Mouse (Mus musculus) erythroblast, adult 5-6 weeks (primary cell): Measurements from ENCODE around the gene Gm13272. TPM values are rescaled to one million over a fixed set of nuclear protein-coding genes. Genes with fewer than 3 reads are reported as not detected.
A peak's percentile ranks its signal among the peaks of the same experiment; 100 is the strongest.
"Not testable (repeated sequence)": the region's sequence is repeated elsewhere in the genome, so short reads cannot be mapped to it uniquely, and the experiment has no call there.

ENCODE experiments used
- ATAC-seq: replicated peaks from 2 replicates; pipeline ENCODE4 v1.8.0; 2016; ENCODE audit warnings: moderate number of reproducible peaks, mild to moderate bottlenecking, moderate TSS enrichment, inconsistent platforms; ENCODE audit not compliant: poor library complexity, low FRiP score, severe bottlenecking
- total RNA-seq, 2 experiments: library from RNA; stranded (forward) in 1 of 2; stranded (reverse) in 1 of 2; fragments of 150-400 nt in 1 of 2; fragments of 200-764, 138-1000 nt in 1 of 2; gene quantifications; 2 replicates each; pipeline versions ENCODE4 v1.2.3 to v1.2.4; 2015 to 2017; ENCODE audit warnings: low replicate concordance in 2 of 2

Gm13272 gene
- total RNA-seq (2015; ENCODE audit: low replicate concordance) (not detected in 2 replicates), total RNA-seq (2017; ENCODE audit: low replicate concordance) (not detected in 2 replicates)

DNA sequence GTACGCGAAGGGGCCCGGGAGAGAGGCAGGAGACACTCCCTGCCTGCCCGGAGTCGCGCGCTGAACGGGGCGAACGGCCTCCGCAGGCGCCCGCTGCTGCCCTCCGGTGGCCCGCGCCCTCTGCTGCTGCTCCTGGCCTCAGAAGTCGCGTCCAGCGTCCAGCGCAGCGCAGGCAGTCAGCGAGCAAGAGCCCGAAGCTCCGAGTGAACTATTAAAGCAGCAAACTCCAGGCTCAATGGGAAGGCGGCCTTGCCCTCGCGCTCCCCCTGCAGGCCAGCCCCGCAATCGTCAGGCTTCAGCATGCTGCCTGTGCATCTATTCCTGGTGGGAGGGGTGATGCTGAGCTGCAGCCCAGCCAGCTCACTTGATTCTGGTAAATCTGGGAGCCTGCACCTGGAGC, at the start of gene Gm13272:
Gene Gm13272, plus strand, starts transcription at position 301 of the 400 bp plus-strand sequence.
- ATAC-seq, result not testable (repeated sequence)

DNA sequence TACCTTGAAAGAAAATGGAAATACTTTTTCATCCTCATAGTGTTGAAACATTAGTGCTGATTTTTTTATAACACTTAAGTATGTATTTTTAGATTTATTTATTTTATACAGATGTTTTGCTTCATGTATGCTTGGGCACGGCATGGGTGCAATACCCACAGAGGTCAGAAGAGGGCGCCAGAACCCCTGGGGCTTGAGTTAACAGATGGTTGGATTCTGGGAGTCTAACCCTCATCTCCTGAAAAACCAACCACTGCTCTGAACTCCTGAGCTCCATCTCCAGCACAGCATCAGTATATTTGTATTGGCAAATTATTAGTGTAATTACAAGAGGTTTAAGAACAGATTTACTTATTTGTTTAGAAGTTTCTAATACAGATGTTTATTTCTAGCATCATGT, 41.2 kb upstream of the Gm13272 start:
- ATAC-seq, result peak; percentile 81

DNA sequence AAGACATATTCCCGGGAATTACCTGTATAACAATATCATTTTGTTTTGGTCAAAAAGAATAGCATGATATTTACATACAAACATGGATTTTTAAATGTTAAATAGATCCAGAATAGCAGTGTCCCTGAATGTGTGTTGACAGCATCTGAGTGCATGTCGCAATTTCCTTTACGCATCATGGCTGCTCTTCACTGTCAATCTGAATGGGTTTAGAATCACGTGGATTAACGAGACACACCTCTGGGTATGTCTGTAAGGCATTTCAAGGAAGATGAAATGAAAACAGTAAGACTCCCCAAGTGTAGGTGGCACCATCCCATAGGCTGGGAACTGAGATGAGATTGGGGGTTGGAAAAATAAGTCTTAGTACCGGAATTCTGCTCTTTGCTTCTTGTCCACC, 40.6 kb upstream of the Gm13272 start:
- no peak for ATAC-seq

DNA sequence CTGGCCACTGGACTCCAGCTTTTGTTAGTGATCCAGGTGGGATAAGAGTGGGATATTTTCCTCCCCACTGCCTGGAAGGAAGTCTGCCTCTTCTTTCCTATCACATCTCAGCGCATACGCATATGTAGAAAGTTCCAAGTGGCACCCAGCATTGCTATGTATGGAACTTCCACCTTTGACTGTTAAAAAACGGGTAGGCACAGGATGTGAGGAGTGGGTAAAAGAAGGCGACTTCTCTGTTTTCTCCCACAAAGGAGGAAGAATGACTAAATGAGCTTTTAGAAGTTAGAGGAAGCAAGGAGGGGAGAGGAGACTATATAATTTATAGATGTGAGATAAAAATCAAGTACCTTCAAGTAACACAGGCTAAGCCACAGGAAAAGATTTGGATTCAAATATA, 38.2 kb upstream of the Gm13272 start:
- ATAC-seq, result no peak

DNA sequence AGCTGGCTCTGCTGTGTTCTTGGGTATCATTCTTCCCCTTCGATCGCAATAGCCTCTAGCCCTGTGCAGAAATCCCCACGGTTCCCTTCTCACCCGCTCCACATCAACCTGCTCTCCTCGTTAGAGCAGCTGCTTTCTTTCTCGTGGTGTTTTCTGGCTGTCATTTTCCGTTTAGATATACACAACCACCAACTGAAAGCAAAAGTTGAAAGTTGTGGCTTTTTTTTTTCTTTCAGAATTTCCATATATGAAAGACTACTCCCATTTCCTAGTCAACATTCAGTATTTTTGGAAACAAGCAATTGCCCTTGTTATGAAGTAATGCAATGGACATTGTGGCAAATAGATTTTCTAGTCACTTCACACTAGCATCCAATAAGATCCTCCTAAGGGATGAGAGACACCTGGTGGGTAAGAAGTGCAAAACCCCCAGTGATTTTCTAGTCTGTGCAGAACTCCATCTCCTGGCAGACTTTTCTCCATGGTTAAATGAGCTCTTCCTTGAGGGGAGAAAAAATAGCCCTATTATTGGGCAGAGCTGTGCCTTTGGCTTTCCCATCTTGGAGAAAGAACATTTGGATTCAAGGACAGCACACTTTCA, 36.8 kb upstream of the Gm13272 start:
- no peak for ATAC-seq

DNA sequence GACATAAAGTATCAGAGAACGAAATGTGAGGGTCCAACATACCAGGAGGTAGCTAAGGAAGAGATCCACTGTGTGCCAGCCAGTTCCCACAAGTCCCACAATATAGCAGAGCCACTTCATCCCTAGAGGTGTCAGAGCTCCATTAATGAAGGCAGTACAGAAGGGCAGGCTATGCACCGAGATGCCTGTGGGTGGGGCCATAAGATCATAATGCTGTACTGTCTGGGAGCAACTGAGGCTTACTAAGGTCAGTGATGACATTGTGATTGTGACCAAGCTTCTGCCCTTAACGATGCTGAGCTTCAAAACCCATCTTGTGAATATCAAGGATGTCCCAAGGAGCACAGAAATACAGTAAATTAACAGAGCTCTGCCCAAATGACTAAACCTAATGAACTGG, 35.4 kb upstream of the Gm13272 start:
- ATAC-seq, result no peak

DNA sequence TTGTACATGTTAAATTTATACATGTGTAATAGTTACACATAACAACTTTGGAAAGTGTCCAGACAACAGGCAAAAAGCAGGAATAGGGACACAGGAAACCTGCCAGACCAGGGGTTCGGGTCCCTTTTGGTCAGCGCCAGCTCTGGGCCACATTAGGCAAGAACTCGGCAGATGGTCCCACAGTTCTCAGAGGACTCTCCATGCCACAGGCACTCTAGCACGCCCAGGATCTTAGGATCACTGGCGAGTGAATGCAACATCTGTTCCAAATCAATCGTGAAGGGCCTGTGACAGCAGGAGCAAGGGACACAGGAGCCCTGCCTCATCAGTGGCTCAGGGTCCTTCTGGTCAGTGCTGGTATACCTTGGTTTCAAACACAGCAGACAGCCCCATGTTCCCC, 29.7 kb upstream of the Gm13272 start:
- no peak for ATAC-seq

DNA sequence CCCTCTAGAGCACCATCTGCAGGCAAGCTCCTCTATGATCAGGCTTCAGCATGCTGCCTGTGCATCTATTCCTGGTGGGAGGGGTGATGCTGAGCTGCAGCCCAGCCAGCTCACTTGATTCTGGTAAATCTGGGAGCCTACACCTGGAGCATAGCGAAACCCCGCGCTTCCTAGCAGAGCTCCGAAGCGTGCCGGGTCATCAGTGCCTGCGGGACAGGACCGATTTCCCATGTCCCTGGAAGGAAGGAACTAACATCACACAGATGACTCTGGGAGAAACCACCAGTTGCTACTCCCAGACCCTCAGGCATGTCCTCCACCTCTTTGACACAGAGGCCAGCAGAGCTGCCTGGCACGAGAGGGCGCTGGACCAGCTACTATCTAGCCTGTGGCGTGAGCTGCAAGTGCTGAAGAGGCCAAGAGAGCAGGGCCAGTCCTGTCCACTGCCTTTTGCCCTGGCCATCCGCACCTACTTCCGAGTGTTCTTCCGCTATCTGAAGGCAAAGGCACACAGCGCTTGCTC, 24.8 kb upstream of the Gm13272 start, which contains the start of gene Gm13271:
Gene Gm13271, plus strand, starts transcription at position 51 of the 523 bp plus-strand sequence.
- ATAC-seq, result not testable (repeated sequence)

DNA sequence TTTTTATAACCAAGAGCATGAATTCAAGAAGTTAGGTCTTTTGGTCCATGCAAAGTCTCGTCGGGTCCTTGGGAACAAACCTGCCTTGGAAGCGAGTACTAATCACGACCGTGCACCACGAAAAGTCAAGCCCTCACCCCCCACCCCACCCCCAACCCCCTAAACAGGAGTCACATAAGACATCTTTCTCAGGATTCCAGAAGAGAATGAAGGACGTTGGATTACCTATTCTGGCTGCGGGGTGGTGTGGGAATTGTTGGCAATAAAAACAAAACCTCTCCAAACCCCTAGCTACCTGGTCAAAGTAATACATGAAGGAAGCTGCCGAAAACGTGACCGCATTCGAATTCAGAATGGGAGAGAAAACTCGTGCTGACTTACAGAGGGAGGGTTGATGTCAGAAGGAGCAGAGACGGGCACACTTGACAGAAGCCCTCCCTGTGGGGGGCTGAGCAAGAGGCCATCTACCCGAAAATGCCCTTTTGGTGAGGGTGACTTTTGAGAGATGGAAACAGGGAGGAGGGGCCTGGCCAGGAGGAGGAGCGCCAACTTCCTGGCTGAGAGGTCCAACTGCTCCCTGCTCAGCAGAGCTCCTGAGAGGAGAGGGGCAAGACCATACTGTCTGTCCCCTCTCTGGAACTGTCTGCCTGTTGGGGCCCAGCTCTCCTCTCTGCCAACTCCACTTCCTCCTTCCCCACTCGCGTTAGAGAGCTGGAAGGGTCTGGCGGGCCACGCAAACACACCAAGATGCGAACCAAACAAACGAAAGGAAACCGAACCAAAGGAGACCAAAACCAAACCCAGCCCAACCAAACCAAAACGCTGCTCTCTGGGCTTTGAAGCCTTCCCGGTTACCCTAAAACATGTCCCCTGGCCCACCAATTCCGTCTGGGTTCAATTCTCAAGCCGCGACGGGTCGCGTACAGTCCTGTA, 22.8 kb upstream of the Gm13272 start:
- ATAC-seq, result not testable (repeated sequence)

DNA sequence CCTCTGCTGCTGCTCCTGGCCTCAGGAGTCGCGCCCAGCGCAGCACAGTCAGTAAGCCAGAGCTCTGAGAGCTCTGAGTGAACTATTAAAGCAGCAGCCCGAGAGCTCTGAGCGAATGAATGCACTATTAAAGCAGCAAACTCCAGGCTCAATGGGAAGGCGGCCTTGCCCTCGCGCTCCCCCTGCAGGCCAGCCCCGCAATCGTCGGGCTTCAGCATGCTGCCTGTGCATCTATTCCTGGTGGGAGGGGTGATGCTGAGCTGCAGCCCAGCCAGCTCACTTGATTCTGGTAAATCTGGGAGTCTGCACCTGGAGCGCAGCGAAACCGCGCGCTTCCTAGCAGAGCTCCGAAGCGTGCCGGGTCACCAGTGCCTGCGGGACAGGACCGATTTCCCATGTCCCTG, 22.0 kb upstream of the Gm13272 start:
- ATAC-seq, result peak; percentile 97

DNA sequence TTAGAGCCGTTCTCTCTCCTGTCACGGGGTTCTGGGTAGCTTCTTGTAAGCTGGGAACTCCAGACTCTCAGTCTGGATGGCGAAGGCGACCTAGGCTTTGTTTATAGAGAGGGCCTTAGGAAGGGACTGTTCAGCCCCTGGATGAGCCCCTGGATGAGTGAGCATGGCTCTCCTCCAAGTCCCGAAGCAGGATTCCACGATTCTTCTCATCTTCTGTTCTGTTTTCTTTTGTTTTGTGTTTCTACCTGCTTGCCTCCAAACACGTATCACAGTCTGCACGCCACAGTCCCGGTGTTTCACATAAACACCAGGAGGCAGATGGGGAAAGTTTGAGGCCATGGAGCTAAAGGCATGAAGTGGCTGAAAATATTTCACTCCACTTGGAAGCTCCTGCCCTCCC, 20.9 kb upstream of the Gm13272 start:
- ATAC-seq, result not testable (repeated sequence)

DNA sequence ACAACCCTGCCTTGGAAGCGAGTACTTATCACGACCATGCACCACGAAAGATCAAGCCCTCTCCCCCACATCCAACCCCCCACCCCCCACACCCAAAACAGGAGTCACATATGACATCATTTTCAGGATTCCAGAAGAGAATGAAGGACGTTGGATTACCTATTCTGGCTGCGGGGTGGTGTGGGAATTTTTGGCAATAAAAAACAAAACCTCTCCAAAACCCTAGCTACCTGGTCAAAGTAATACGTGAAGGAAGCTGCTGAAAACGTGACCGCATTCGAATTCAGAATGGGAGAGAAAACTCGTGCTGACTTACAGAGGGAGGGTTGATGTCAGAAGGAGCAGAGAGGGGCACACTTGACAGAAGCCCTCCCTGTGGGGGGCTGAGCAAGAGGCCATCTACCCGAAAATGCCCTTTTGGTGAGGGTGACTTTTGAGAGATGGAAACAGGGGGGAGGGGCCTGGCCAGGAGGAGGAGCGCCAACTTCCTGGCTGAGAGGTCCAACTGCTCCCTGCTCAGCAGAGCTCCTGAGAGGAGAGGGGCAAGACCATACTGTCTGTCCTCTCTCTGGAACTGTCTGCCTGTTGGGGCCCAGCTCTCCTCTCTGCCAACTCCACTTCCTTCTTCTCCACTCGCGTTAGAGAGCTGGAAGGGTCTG, 19.9 kb upstream of the Gm13272 start, which contains the start of gene Gm13283:
Gene Gm13283, plus strand, starts transcription at position 510 of the 659 bp plus-strand sequence.
- ATAC-seq, result not testable (repeated sequence)

DNA sequence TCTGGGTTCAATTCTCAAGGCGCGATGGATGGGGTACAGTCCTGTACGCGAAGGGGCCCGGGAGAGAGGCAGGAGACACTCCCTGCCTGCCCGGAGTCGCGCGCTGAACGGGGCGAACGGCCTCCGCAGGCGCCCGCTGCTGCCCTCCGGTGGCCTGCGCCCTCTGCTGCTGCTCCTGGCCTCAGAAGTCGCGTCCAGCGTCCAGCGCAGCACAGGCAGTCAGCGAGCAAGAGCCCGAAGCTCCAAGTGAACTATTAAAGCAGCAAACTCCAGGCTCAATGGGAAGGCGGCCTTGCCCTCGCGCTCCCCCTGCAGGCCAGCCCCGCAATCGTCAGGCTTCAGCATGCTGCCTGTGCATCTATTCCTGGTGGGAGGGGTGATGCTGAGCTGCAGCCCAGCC, 19.2 kb upstream of the Gm13272 start:
- not testable (repeated sequence) for ATAC-seq

DNA sequence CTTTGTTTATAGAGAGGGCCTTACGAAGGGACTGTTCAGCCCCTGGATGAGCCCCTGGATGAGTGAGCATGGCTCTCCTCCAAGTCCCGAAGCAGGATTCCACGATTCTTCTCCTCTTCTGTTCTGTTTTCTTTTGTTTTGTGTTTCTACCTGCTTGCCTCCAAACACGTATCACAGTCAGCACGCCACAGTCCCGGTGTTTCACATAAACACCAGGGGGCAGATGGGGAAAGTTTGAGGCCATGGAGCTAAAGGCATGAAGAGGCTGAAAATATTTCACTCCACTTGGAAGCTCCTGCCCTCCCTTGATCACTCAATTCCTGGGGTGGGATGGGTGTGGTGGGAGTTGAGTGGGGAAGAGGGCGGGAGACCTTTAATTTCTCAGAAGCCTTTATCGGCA, 17.9 kb upstream of the Gm13272 start:
- ATAC-seq, result not testable (repeated sequence)

DNA sequence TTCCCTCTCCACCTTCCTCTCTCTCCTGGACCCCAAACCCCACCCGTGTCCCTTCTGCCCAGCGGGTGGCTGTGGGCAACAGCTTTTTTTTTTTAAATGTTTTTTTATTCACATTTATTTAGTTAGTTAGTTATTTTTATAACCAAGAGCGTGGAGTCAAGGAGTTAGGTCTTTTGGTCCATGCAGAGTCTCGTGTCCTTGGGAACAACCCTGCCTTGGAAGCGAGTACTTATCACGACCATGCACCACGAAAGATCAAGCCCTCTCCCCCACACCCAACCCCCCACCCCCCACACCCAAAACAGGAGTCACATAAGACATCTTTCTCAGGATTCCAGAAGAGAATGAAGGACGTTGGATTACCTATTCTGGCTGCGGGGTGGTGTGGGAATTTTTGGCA, 17.3 kb upstream of the Gm13272 start:
- ATAC-seq, result not testable (repeated sequence)

DNA sequence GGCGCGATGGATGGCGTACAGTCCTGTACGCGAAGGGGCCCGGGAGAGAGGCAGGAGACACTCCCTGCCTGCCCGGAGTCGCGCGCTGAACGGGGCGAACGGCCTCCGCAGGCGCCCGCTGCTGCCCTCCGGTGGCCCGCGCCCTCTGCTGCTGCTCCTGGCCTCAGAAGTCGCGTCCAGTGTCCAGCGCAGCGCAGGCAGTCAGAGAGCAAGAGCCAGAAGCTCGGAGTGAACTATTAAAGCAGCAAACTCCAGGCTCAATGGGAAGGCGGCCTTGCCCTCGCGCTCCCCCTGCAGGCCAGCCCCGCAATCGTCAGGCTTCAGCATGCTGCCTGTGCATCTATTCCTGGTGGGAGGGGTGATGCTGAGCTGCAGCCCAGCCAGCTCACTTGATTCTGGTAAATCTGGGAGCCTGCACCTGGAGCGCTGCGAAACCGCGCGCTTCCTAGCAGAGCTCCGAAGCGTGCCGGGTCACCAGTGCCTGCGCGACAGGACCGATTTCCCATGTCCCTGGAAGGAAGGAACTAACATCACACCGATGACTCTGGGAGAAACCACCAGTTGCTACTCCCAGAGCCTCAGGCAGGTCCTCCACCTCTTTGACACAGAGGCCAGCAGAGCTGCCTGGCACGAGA, 16.1 kb upstream of the Gm13272 start:
- not testable (repeated sequence) for ATAC-seq

DNA sequence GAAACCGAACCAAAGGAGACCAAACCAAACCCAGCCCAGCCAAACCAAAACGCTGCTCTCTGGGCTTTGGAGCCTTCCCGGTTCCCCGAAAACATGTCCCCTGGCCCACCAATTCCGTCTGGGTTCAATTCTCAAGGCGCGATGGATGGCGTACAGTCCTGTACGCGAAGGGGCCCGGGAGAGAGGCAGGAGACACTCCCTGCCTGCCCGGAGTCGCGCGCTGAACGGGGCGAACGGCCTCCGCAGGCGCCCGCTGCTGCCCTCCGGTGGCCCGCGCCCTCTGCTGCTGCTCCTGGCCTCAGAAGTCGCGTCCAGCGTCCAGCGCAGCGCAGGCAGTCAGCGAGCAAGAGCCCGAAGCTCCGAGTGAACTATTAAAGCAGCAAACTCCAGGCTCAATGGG, 6.1 kb upstream of the Gm13272 start, which contains the start of gene Gm13290:
Gene Gm13290, plus strand, starts transcription at position 301 of the 400 bp plus-strand sequence.
- ATAC-seq, result not testable (repeated sequence)

DNA sequence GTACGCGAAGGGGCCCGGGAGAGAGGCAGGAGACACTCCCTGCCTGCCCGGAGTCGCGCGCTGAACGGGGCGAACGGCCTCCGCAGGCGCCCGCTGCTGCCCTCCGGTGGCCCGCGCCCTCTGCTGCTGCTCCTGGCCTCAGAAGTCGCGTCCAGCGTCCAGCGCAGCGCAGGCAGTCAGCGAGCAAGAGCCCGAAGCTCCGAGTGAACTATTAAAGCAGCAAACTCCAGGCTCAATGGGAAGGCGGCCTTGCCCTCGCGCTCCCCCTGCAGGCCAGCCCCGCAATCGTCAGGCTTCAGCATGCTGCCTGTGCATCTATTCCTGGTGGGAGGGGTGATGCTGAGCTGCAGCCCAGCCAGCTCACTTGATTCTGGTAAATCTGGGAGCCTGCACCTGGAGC, 3.0 kb upstream of the Gm13272 start, which contains the start of gene Gm13289:
Gene Gm13289, plus strand, starts transcription at position 301 of the 400 bp plus-strand sequence.
- ATAC-seq, result not testable (repeated sequence)

DNA sequence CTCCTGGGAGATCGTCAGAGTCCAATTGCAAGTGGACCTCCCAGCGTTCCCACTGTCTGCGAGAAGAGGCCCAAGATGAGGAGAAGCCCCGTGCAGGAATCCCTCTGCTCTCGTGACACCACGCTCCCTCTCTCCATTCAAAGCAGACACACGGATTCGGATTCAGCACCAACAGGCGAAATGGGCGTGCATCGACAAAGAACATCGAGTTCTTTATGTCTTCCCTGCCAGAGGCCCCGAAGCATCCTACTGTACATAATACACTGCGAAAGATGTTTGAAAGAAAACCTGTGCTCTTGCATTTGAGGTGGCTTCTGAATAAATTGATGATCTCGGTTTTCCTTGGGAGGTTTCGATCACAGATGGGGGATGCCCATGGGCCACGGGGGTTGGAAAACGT, 670 bp downstream of the Gm13272 start:
- not testable (repeated sequence) for ATAC-seq
